Mouse (Mus musculus) liver, embryonic 11.5 days (tissue): ENCODE data around the gene Trhde. TPM values are rescaled to one million over a fixed set of nuclear protein-coding genes. Genes with fewer than 3 reads are reported as not detected.

Experiments
- ATAC-seq: fragments of 200-750 bp; cut with Nextera tagmentation; replicated peaks from 2 replicates; pipeline ENCODE4 v1.8.0; 2017; ENCODE audit warnings: moderate number of reproducible peaks, mild to moderate bottlenecking, moderate TSS enrichment, moderate library complexity; ENCODE audit not compliant: low FRiP score
- DNase-seq: peaks from one replicate; pipeline ENCODE4 v3.0.0-alpha.2; 2017; ENCODE audit warnings: low spot score
- H3K27ac ChIP-seq: fragments of 300-500 bp; sonication (generic); 2 replicates; pipeline ENCODE4 v1.5.1; 2014; ENCODE audit warnings: mild to moderate bottlenecking, low read depth, low read length, control low read depth
- H3K27me3 ChIP-seq: fragments of 300-500 bp; sonication (generic); replicated peaks from 2 replicates; pipeline ENCODE4 v1.6.1; 2014; ENCODE audit warnings: low read length, mixed read lengths; ENCODE audit not compliant: control insufficient read depth, insufficient read depth
- H3K36me3 ChIP-seq: fragments of 300-500 bp; sonication (generic); 2 replicates; pipeline ENCODE4 v1.6.1; 2014; ENCODE audit warnings: mild to moderate bottlenecking, low read length, moderate library complexity, mixed read lengths; ENCODE audit not compliant: control insufficient read depth, insufficient read depth
- H3K4me1 ChIP-seq: fragments of 300-500 bp; sonication (generic); replicated peaks from 2 replicates; pipeline ENCODE4 v1.6.1; 2014; ENCODE audit warnings: low read length, mixed read lengths; ENCODE audit not compliant: control insufficient read depth, insufficient read depth
- H3K4me2 ChIP-seq: fragments of 300-500 bp; sonication (generic); 2 replicates; pipeline ENCODE4 v1.6.1; 2014; ENCODE audit warnings: mild to moderate bottlenecking, control low read depth, moderate library complexity
- H3K4me3 ChIP-seq: fragments of 300-500 bp; sonication (generic); 2 replicates; pipeline ENCODE4 v1.5.1; 2014; ENCODE audit warnings: low read depth, low read length, control low read depth
- H3K9ac ChIP-seq: fragments of 300-500 bp; sonication (generic); 2 replicates; pipeline ENCODE4 v1.6.1; 2014; ENCODE audit warnings: low read depth, low read length, control low read depth
- H3K9me3 ChIP-seq: fragments of 300-500 bp; sonication (generic); 2 replicates; pipeline ENCODE4 v1.6.1; 2016; ENCODE audit warnings: low read length, inconsistent platforms, mixed read lengths; ENCODE audit not compliant: control insufficient read depth
- WGBS: fragments of 180-500 bp; shearing (Covaris S2); extraction: QIAGEN DNeasy Blood & Tissue Kit; methylation state at CpG from one replicate; pipeline ENCODE4 v1.1.7; 2014; 5-methylcytosine and 5-hydroxymethylcytosine counted together
- polyA plus RNA-seq: library from polyadenylated mRNA; unstranded; fragments of >200 nt; fragmentation: Nextera tagmentation; extraction: Ambion mirVana; gene quantifications from 2 replicates; pipeline ENCODE4 v1.2.1, GENCODE M21; 2014

Trhde gene
- polyA plus RNA-seq, 1 experiment from 2014 or later: not detected

GRCm38 (mm10) chr10:114758614-114759013, 43.5 kb downstream of the Trhde start:
- no peak for DNase-seq
- Histone ChIP-seq H3K4me3 (no peak overlapping the region), H3K4me2 (no peak overlapping the region), H3K36me3 (no peaks in the 10 kb centered on the region), H3K9ac (no peak overlapping the region), H3K27ac (no peak overlapping the region), H3K27me3 (no peaks in the 10 kb centered on the region), H3K4me1 (no peaks in the 10 kb centered on the region), H3K9me3 (no peaks in the 10 kb centered on the region)
- WGBS: 83% methylated on average over 9 of the region's 9 CpGs
- no peak for ATAC-seq

DNA sequence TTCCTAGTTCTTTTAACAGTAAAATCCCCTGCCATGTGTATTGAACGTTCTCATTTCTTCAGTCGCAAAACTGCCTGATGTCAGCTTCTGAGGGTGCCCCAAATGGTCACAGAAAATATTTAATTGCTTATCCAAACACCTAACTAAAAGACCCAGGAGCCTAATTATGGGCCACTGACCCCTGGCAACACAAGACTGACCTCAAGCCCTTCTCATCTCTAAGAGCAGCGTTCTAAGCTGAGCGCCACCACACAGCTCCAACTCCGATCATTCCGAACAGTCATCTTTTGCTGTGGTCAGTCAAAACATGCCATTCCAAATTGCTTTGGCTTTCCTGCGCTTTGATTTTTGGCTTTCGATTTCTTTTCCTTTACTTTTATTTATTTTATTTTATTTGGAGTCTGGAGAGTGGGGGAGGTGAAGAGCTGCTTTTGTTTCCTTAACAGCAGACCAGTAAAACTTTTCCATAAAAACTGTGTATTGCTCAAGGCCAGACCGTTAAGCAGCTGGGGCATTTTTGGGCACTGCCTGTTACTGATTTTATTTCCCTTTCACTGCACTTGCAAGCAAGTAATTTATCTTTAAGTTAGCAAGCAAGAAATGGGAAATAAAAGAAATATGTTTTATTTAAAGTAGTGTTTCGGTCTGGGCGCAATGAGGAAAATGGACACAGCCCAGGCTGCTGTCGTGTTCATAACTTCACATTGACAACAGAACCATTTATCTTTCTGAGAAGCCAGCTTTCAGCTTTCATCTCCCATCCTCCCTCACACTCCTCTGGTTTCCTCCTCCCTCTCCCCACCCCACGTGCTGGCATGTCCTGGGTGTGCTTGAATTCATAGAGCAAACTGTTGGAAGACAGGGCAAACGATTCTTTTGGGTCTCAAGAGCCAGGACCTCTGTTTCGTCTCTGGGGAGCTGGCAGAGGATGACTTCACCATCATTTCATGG, 59.1 kb downstream of the Trhde start:
- no peak overlapping the region for H3K4me2 ChIP-seq
- no peaks in the 10 kb centered on the region for H3K27me3 ChIP-seq
- DNase-seq (no peak), ATAC-seq (no peak)
- no peak overlapping the region for H3K27ac ChIP-seq
- H3K9ac ChIP-seq: no peak overlapping the region
- no peak overlapping the region for H3K4me3 ChIP-seq
- H3K4me1 ChIP-seq: no peaks in the 10 kb centered on the region
- no peaks in the 10 kb centered on the region for H3K9me3 ChIP-seq
- 69% methylated on average over 15 of the region's 15 CpGs for WGBS
- no peaks in the 10 kb centered on the region for H3K36me3 ChIP-seq

GRCm38 (mm10) chr10:114739916-114740315, 62.2 kb downstream of the Trhde start:
- H3K4me2 ChIP-seq: no peak overlapping the region
- H3K9me3 ChIP-seq: no peaks in the 10 kb centered on the region
- H3K27me3 ChIP-seq: no peaks in the 10 kb centered on the region
- no peaks in the 10 kb centered on the region for H3K4me1 ChIP-seq
- DNase-seq (no peak), ATAC-seq (no peak)
- no peaks in the 10 kb centered on the region for H3K36me3 ChIP-seq
- 73% methylated on average over 5 of the region's 5 CpGs for WGBS
- H3K27ac ChIP-seq: no peak overlapping the region
- H3K4me3 ChIP-seq: no peak overlapping the region
- no peak overlapping the region for H3K9ac ChIP-seq

GRCm38 (mm10) chr10:114737581-114737980, 64.5 kb downstream of the Trhde start:
- Histone ChIP-seq H3K27me3 (no peaks in the 10 kb centered on the region), H3K9me3 (no peaks in the 10 kb centered on the region), H3K9ac (no peak overlapping the region), H3K4me3 (no peak overlapping the region), H3K27ac (no peak overlapping the region), H3K4me2 (no peak overlapping the region), H3K4me1 (no peaks in the 10 kb centered on the region), H3K36me3 (no peaks in the 10 kb centered on the region)
- ATAC-seq: no peak
- 73% methylated on average over 2 of the region's 2 CpGs for WGBS
- DNase-seq: no peak

DNA sequence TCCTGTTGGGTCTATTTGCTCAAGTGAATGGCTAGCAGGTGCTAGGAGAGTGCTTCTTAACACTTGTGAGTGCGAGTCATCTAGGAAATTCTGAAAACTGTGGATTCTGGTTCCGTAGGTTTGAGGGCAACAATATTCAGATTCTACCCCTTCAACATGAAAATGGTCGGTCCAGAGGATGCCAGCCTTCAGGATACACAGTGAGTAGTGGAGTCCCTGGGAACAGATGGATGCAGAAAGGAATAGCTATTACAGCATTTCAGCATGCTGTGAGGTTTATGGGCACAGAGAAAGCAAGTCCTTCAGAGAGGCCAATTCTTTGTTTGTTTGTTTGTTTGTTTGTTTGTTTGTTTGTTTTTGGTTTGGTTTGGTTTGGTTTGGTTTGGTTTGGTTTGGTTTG, 65.7 kb downstream of the Trhde start:
- no peak overlapping the region for H3K9ac ChIP-seq
- H3K36me3 ChIP-seq: no peaks in the 10 kb centered on the region
- DNase-seq (no peak), ATAC-seq (no peak)
- H3K4me3 ChIP-seq: no peak overlapping the region
- H3K9me3 ChIP-seq: no peaks in the 10 kb centered on the region
- 82% methylated on average over 3 of the region's 3 CpGs for WGBS
- no peak overlapping the region for H3K27ac ChIP-seq
- H3K4me2 ChIP-seq: no peak overlapping the region
- no peaks in the 10 kb centered on the region for H3K27me3 ChIP-seq
- H3K4me1 ChIP-seq: no peaks in the 10 kb centered on the region

- ATAC-seq (no peak), DNase-seq (no peak)
- Histone ChIP-seq H3K27ac (no peak overlapping the region), H3K4me1 (no peaks in the 10 kb centered on the region), H3K9me3 (no peaks in the 10 kb centered on the region), H3K27me3 (no peaks in the 10 kb centered on the region), H3K9ac (no peak overlapping the region), H3K4me2 (no peak overlapping the region), H3K36me3 (no peaks in the 10 kb centered on the region), H3K4me3 (no peak overlapping the region)
- WGBS: 67% methylated on average over 5 of the region's 5 CpGs
These were observed 66.4 kb downstream of the Trhde start for GRCm38 (mm10) chr10:114735678-114736077.

GRCm38 (mm10) chr10:114735111-114735510, 67.0 kb downstream of the Trhde start:
- H3K27me3 ChIP-seq: no peaks in the 10 kb centered on the region
- H3K4me2 ChIP-seq: no peak overlapping the region
- 91% methylated on average over 2 of the region's 2 CpGs for WGBS
- DNase-seq: no peak
- no peak overlapping the region for H3K27ac ChIP-seq
- H3K4me1 ChIP-seq: no peaks in the 10 kb centered on the region
- no peak for ATAC-seq
- H3K4me3 ChIP-seq: no peak overlapping the region
- H3K9me3 ChIP-seq: no peaks in the 10 kb centered on the region
- H3K9ac ChIP-seq: no peak overlapping the region
- H3K36me3 ChIP-seq: no peaks in the 10 kb centered on the region

DNA sequence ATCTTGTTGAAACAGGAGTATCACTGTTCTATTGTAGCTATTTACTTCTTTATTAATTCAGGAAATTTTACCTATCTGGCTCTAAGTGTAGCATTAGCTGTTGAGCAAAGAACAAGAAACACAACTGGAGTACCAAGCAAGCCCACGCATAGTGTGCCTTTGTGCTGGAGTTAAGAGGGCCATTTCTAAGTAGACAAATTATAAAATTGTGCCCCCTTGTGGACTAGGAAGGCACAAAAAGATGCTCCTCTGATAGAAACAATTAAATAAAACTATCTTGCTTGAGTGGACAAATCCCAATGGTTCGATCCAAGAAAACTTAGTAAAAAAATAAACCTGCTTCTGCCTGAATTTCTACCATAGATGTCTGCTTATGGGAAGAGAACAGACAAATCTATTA, 76.5 kb downstream of the Trhde start:
- Histone ChIP-seq H3K4me2 (no peak overlapping the region), H3K9ac (no peak overlapping the region), H3K4me1 (no peaks in the 10 kb centered on the region), H3K36me3 (no peaks in the 10 kb centered on the region), H3K4me3 (no peak overlapping the region), H3K9me3 (no peaks in the 10 kb centered on the region), H3K27ac (no peak overlapping the region), H3K27me3 (no peaks in the 10 kb centered on the region)
- ATAC-seq (no peak), DNase-seq (no peak)
- WGBS: 74% methylated on average over 2 of the region's 2 CpGs

- Histone ChIP-seq H3K27ac (no peak overlapping the region), H3K9ac (no peak overlapping the region), H3K4me3 (no peak overlapping the region), H3K27me3 (no peaks in the 10 kb centered on the region), H3K4me2 (no peak overlapping the region), H3K9me3 (no peaks in the 10 kb centered on the region), H3K4me1 (no peaks in the 10 kb centered on the region), H3K36me3 (no peaks in the 10 kb centered on the region)
- no peak for DNase-seq
- no peak for ATAC-seq
These were observed 100.3 kb downstream of the Trhde start for GRCm38 (mm10) chr10:114701791-114702190.
